Mouse (Mus musculus): ENCODE measurements around the gene Gps2. TPM values are rescaled to one million over a fixed set of nuclear protein-coding genes. Genes with fewer than 3 reads are reported as not detected.
"Not testable (repeated sequence)": the region's sequence is repeated elsewhere in the genome, so short reads cannot be mapped to it uniquely, and the experiment has no call there.

Gps2 gene
- polyA plus RNA-seq, 1 experiment from 2014 or later: 68.4 TPM

DNA sequence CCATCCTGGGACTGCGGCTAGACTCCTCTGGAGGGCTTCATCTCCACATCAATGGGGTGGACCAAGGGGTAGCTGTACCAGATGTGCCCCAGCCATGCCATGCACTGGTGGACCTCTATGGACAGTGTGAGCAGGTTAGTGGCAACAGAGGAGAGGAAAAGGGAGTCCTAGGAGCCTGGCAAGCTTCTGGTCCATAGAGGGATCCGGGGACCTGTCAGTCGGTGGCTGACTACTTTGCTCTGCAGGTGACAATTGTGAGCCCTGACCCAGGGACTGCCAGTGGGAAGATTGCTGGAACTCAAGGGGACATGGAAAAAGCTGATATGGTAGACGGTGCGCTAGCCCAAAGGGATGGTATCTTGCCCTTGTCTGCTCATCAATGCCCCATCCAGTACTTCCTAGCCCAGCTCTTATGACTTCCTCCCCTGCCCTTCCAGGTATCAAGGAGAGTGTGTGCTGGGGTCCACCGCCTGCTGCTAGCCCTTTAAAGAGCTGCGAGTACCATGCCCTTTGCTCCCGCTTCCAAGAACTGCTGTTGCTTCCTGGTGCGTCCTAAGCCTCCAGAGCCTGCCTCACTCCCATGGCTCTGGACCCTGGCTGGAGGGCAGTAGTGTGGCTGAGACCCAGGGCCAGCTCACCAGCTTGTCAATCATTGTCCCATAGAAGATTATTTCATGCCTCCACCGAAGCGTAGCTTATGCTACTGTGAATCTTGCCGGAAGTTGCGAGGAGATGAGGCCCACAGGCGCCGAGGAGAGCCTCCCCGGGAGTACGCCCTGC lies 2.7 kb upstream of the Gps2 start:
- no peak overlapping the region for H3K4me3 ChIP-seq
- peaks cover 27% of the 10 kb centered on the region for H3K4me1 ChIP-seq (replicated peaks)
- 94% methylated on average over 17 of the region's 17 CpGs for WGBS
- peaks cover 81% of the 10 kb centered on the region for H3K36me3 ChIP-seq
- no peak overlapping the region for H3K27ac ChIP-seq (replicated peaks)
- no peak overlapping the region for H3K9ac ChIP-seq
- no peak overlapping the region for H3K4me2 ChIP-seq
- ATAC-seq (ENCODE audit: low FRiP score, low read depth): no peak
- no peaks in the 10 kb centered on the region for H3K9me3 ChIP-seq
- H3K27me3 ChIP-seq: no peaks in the 10 kb centered on the region

DNA sequence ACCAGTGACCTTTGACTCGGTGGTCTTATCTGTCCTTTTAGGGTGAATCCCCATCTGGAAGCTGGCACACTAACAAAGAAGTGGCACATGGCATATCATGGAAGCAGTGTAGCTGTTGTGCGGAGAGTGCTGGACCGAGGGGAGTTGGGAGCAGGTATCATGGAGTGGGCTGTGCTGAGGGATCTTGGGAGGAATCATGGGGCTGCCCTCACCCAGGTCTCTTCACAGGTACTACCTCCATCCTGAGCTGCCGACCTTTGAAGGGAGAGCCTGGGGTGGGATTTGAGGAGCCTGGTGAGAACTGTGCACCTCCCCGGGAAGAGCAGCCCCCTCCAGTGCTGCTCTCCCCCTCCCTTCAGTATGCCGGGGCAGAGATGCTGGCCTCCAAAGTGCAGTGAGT lies 2.0 kb upstream of the Gps2 start:
- ATAC-seq (ENCODE audit: low FRiP score, low read depth): no peak
- Histone ChIP-seq H3K4me2 (no peak overlapping the region), H3K27me3 (no peaks in the 10 kb centered on the region), H3K27ac (replicated peaks) (no peak overlapping the region), H3K9ac (no peak overlapping the region), H3K36me3 (peaks cover 81% of the 10 kb centered on the region), H3K9me3 (no peaks in the 10 kb centered on the region), H3K4me1 (replicated peaks) (peaks cover 28% of the 10 kb centered on the region), H3K4me3 (no peak overlapping the region)
- WGBS: 94% methylated on average over 6 of the region's 6 CpGs

DNA sequence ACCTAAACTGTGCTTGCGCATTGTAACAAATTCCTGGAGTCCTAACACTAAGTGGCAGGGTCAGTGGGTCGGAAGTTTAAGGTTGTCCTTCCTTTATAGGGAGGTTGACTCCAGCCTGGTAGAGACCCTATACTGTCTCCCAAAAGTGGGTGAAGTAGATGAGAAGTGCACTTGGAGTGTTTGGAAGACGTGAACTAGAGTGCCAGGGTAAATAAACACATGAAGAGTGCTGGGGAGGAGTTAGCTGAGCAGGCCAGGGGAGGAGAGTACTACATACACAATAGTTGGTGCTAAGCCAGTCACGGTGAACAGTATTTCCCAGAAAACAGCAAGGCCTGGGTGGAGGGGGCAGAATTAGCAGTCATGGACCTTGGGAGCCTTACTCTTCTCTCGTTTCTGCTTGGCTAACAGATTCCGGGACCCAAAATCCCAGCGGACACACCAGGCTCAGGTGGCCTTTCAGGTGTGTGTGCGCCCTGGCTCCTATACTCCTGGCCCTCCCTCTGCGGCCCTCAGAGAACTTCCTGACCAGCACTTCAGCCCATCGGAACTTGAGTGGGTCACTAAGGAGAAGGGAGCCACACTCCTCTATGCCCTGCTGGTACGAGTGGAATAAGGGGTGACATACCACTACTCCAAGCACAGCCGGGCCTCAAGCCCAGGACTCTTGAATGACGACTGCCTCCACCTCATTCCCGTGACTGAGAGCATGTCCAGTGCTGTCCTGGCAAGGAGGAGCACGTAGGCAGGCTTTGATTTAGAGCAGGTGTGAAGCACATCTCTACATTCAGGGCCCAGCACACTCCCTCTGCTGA lies 765 bp upstream of the Gps2 start:
- Histone ChIP-seq H3K27me3 (no peaks in the 10 kb centered on the region), H3K36me3 (peaks cover 81% of the 10 kb centered on the region), H3K9me3 (no peaks in the 10 kb centered on the region), H3K4me2 (peak overlapping the region; percentile 97), H3K4me1 (replicated peaks) (peaks cover 28% of the 10 kb centered on the region), H3K4me3 (peak overlapping the region; percentile 65), H3K9ac (no peak overlapping the region), H3K27ac (replicated peaks) (no peak overlapping the region)
- 0 out of 2 replicates have a peak, but pooled peaks have one; percentile 44 for ATAC-seq (ENCODE audit: low FRiP score, low read depth)
- 82% methylated on average over 15 of the region's 15 CpGs for WGBS

DNA sequence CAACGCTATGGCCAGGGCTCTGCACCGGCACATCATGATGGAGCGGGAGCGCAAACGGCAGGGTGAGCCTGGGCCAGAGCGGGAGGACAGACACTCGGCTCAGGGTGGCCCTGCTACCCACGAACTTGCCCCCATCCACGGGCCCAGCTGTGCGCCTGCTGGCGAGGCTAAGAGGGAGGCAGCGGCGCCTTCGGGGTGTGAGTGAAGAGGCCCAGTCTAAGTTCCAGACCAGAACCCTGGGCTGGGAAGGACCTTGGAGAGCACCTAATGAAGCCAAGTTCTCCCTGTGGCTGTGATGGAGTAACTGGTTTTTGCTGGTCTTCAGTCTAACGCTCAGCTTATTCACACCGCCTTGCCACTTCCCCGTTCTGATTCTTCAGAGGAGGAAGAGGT lies 680 bp downstream of the Gps2 start:
- Histone ChIP-seq H3K27ac (replicated peaks) (peak overlapping the region; percentile 85), H3K4me1 (replicated peaks) (peaks cover 37% of the 10 kb centered on the region), H3K36me3 (peaks cover 78% of the 10 kb centered on the region), H3K27me3 (no peaks in the 10 kb centered on the region), H3K4me2 (peak overlapping the region; percentile 97), H3K9me3 (no peaks in the 10 kb centered on the region), H3K9ac (peak overlapping the region; percentile 71), H3K4me3 (peak overlapping the region; percentile 65)
- 5% methylated on average over 13 of the region's 17 CpGs for WGBS
- ATAC-seq (ENCODE audit: low FRiP score, low read depth): no peak

DNA sequence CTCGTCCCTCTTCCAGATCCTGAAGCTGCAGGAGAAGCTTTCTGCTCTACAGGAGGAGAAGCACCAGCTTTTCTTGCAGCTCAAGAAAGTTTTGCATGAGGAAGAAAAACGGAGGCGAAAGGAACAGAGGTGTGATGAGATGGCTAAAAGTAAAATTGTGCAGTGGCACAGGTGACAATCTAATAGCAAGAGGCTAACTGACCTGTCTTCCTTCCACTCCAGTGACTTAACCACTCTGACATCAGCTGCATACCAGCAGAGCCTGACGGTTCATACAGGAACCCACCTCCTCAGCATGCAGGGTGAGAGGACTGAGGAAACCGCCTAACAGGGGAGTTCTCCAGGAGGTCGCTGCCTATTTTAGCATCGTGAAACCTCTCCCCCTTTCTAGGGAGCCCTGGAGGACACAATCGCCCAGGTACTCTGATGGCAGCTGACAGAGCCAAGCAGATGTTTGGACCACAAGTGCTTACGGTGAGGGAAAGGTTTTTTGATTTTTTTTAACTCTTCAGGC lies 1.3 kb downstream of the Gps2 start:
- Histone ChIP-seq H3K4me1 (replicated peaks) (peaks cover 43% of the 10 kb centered on the region), H3K27me3 (no peaks in the 10 kb centered on the region), H3K36me3 (peaks cover 72% of the 10 kb centered on the region), H3K27ac (replicated peaks) (no peak overlapping the region), H3K9ac (peak overlapping the region; percentile 71), H3K9me3 (no peaks in the 10 kb centered on the region), H3K4me2 (peak overlapping the region; percentile 97), H3K4me3 (peak overlapping the region; percentile 65)
- WGBS: 43% methylated on average over 9 of the region's 9 CpGs
- no peak for ATAC-seq (ENCODE audit: low FRiP score, low read depth)

DNA sequence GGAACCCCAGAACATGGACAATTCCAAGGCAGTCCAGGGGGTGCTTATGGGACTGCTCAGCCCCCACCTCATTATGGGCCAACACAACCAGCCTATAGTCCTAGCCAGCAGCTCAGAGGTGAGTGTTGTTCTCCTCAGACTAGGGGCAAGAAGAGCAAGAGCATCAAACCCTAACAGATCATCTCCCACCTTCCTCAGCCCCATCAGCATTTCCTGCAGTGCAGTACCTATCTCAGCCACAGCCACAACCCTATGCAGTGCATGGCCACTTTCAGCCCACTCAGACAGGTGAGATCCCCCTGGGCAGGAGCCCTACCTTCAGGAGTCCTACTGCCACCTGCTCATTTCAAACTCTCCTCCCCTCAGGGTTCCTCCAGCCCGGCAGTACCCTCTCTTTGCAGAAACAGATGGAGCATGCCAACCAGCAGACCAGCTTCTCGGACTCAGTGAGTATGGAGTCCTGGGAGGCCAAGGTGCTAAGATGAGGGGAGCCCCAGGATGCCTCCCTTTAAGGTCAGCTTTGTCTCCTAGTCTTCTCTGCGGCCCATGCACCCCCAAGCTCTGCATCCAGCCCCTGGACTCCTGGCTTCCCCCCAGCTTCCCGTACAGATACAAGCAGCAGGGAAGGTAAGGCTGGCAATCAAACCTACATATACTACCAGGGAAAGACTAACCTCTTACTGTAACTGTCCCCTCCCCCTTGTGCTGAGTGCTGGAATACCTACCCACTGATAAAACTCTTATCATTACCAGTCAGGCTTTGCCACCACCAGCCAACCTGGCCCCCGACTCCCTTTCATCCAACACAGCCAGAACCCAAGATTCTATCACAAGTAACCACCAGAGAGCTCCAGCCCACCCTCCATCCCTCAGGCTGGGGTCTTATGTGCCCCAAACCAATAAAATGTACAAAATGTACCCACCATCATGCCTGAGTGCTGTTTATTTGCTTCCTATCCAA lies 2.3 kb downstream of the Gps2 start:
- 75% methylated on average over 5 of the region's 5 CpGs for WGBS
- ATAC-seq (ENCODE audit: low FRiP score, low read depth): no peak
- Histone ChIP-seq H3K36me3 (peaks cover 62% of the 10 kb centered on the region), H3K4me2 (0 out of 2 replicates have a peak overlapping the region, but pooled peaks have one; percentile 97), H3K4me3 (no peak overlapping the region), H3K9me3 (no peaks in the 10 kb centered on the region), H3K4me1 (replicated peaks) (peaks cover 46% of the 10 kb centered on the region), H3K27me3 (no peaks in the 10 kb centered on the region), H3K27ac (replicated peaks) (no peak overlapping the region), H3K9ac (no peak overlapping the region)

DNA sequence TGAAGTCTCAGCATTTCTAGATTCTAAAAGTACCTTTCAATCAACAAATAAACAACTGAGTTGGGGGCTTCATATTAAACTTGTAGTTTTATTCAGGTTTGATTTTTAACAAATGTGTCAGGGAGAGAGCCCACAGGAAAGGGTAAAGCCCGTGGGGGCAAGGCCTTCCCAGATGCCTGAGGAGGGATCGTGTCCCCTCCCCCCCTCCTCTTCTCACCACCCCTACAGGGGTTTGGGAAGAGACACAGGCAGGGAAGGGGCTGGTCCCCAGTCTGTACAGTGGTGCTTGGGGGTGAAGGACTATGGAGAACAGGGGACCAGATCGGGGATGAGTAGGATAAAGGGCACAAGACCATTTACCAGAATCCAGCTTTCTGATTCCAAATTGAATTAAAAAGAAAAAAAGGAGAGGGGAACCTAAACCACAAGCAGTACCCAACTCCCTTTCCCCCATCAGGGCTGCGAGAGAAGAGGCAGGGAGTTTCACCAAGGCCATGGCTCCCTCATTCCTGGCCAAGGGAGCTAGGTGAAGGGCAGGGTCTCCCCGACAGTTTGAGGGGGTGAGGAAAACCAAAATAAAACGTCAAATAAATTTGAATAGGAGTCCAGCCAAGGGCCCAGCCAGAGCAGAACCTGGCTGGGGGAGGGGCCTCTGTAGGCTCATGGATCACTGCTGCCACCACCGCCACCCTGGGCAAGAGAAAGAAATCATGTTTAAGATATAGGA lies 3.1 kb downstream of the Gps2 start:
- H3K27ac ChIP-seq (replicated peaks); H3K4me3 ChIP-seq; H3K27me3 ChIP-seq; ATAC-seq (ENCODE audit: low FRiP score, low read depth); H3K4me2 ChIP-seq; H3K9me3 ChIP-seq; H3K9ac ChIP-seq: not testable (repeated sequence)
- Histone ChIP-seq H3K36me3 (peaks cover 53% of the 10 kb centered on the region), H3K4me1 (replicated peaks) (peaks cover 46% of the 10 kb centered on the region)
- WGBS: 58% methylated on average over 7 of the region's 7 CpGs

DNA sequence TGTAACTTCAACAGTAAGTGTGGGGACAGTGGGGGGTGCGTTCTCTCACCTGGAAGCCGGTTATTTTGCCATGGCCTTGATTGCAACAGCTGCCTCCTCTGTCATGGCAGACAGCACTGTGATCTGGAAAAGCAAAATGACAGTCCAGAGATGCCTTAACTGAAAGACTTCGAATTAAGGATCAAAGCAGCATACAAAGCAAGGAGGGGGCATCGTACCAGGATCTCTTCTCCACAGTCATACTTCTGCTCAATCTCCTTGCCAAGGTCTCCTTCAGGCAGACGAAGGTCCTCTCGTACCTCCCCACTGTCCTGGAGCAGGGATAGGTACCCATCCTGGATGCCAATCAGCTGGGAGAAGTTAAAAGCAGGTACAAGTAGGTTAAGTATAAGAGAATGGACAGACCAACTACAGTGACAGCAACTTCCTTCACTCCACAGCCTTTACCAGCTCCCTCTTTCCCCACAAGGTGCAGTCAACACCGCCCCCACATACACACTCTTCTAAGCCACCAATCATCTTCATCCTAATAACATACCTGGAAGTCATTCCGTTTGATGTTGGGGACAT lies 3.8 kb downstream of the Gps2 start:
- H3K4me3 ChIP-seq: no peak overlapping the region
- no peak overlapping the region for H3K27ac ChIP-seq (replicated peaks)
- no peak overlapping the region for H3K9ac ChIP-seq
- no peak overlapping the region for H3K4me2 ChIP-seq
- no peaks in the 10 kb centered on the region for H3K9me3 ChIP-seq
- ATAC-seq (ENCODE audit: low FRiP score, low read depth): no peak
- 89% methylated on average over 8 of the region's 8 CpGs for whole genome bisulfite sequencing
- H3K4me1 ChIP-seq (replicated peaks): peaks cover 51% of the 10 kb centered on the region
- H3K27me3 ChIP-seq: no peaks in the 10 kb centered on the region
- H3K36me3 ChIP-seq: peaks cover 47% of the 10 kb centered on the region

DNA sequence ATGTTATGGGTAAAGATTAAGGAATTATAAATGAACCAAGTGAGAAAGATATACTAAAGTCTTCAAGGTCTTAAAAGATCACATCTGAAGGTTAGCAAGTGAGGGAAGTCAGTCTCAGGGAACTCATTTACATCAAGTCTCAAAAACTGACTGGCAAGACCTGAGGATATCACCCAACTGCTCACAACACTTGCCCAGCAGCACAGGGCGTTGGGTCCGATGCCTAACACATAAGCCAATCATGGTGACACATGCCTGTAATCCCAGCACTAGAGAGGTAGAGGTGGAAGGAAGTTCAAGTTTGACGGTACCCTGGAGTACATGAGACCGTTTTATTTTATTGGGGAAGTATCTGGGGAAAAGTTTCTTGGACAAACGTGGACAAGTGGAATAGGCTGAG lies 4.4 kb downstream of the Gps2 start:
- H3K9ac ChIP-seq: no peak overlapping the region
- H3K27me3 ChIP-seq: no peaks in the 10 kb centered on the region
- no peak overlapping the region for H3K4me2 ChIP-seq
- no peak overlapping the region for H3K27ac ChIP-seq (replicated peaks)
- no peaks in the 10 kb centered on the region for H3K9me3 ChIP-seq
- 91% methylated on average over 5 of the region's 5 CpGs for WGBS
- peaks cover 52% of the 10 kb centered on the region for H3K4me1 ChIP-seq (replicated peaks)
- peaks cover 43% of the 10 kb centered on the region for H3K36me3 ChIP-seq
- ATAC-seq (ENCODE audit: low FRiP score, low read depth): no peak
- H3K4me3 ChIP-seq: no peak overlapping the region

DNA sequence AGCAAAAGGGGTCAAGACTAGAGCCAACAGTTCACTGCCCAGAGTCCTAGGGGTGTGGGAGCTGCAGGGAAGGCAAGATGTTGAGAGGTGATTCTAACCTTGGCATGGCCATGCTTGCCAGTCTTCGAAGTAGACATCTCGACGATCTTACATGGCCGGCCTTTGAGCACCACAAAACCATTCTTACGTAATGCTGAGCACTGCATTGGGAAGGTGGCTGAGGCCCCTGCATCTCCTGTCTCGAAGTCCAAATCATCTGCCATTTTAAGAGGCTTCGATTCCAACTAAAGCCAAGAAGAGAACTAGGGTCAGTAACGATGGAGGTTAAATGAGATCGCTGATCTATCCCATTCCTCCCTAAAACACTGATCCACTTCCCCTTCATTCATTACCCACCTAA lies 5.4 kb downstream of the Gps2 start:
- Histone ChIP-seq H3K4me1 (replicated peaks) (peaks cover 46% of the 10 kb centered on the region), H3K36me3 (peaks cover 41% of the 10 kb centered on the region), H3K9me3 (no peaks in the 10 kb centered on the region), H3K27me3 (no peaks in the 10 kb centered on the region), H3K9ac (no peak overlapping the region), H3K4me3 (peak overlapping the region; percentile 91), H3K27ac (replicated peaks) (no peak overlapping the region), H3K4me2 (peak overlapping the region; percentile 93)
- 83% methylated on average over 9 of the region's 9 CpGs for WGBS
- ATAC-seq (ENCODE audit: low FRiP score, low read depth): no peak
